Mouse (Mus musculus): Measurements from ENCODE around the gene Tmem258. TPM values are rescaled to one million over a fixed set of nuclear protein-coding genes. Genes with fewer than 3 reads are reported as not detected.

Tmem258 gene
- polyA plus RNA-seq, 1 experiment from 2014 or later = 467 TPM

DNA sequence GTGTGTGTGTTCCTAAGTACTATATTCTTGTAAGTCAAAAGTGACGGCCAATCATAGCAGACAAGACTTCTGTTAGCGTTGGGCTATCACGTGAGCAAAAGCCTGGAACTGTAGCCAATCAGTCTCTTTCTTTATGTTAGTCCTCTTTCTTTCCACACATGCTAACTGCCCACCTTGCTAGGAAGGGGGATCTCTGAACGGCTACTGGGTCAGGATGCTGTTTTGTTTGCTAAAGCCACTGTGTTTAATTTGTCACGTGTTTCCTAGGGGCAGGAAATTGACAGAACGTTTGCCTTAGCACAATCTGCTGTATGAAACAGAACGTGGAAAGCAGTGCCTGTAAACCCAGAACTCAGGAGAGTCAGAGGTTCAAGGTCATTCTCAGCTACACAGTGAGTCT is 21.7 kb upstream of the Tmem258 start:
- WGBS = 33% methylated on average over 7 of the region's 7 CpGs
- Histone ChIP-seq H3K27me3 (replicated peaks; ENCODE audit: control insufficient read depth, insufficient read depth, low read length) (no peaks in the 10 kb centered on the region), H3K4me3 (ENCODE audit: low read length) (peak overlapping the region; percentile 86), H3K9me3 (ENCODE audit: control insufficient read depth, low read length) (no peaks in the 10 kb centered on the region), H3K9ac (ENCODE audit: low read depth, low read length) (peak overlapping the region; percentile 95), H3K36me3 (ENCODE audit: control insufficient read depth, insufficient read depth, low read length) (peaks cover 14% of the 10 kb centered on the region; the same call in 1 of the 2 replicates), H3K4me2 (ENCODE audit: low read depth, low read length) (peak overlapping the region; percentile 70), H3K27ac (ENCODE audit: low read length) (peak overlapping the region; percentile 1; the same call in 1 of the 2 replicates), H3K4me1 (ENCODE audit: control insufficient read depth, insufficient read depth, low read length) (peaks cover 6% of the 10 kb centered on the region)
- no peak for ATAC-seq

DNA sequence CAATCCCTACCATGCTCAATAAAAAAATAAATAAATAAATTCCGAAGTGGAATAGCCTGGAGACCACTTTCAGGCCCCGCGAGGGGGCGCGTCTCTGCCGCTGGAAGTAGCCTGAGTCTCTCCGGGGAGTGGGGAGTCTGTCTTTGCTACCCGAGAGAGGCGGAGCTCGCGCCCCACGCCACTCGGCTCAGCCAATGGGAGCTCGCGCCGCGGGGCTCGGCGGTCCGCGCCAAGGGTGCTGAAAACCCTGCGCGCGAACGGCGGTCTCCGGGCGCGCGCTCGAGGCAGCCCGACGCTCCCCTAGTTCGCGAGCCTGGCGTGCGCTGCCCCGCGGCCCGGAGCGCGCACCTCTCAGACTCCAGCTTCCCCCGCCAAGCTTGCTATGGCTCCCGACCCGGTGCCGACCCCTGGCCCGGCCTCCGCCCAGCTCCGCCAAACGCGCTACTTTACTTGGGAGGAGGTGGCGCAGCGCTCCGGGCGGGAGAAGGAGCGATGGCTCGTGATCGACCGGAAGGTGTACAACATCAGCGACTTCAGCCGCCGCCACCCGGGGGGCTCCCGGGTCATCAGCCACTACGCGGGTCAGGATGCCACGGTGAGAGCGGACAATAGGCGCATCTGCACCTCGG is 21.0 kb upstream of the Tmem258 start, which contains the start of gene Fads1:
TSS of gene Fads1 (plus strand) at position 219 of the 629 bp plus-strand sequence.
- Histone ChIP-seq H3K27ac (ENCODE audit: low read length) (peak within 1 kb of the TSS; percentile 91), H3K36me3 (ENCODE audit: control insufficient read depth, insufficient read depth, low read length) (peaks cover 17% of the 10 kb centered on the region; the same call in 1 of the 2 replicates), H3K4me1 (ENCODE audit: control insufficient read depth, insufficient read depth, low read length) (peaks cover 6% of the 10 kb centered on the region), H3K27me3 (replicated peaks; ENCODE audit: control insufficient read depth, insufficient read depth, low read length) (no peaks in the 10 kb centered on the region), H3K9ac (ENCODE audit: low read depth, low read length) (peak within 1 kb of the TSS; percentile 95), H3K4me2 (ENCODE audit: low read depth, low read length) (peak within 1 kb of the TSS; percentile 70), H3K9me3 (ENCODE audit: control insufficient read depth, low read length) (no peaks in the 10 kb centered on the region), H3K4me3 (ENCODE audit: low read length) (peak within 1 kb of the TSS; percentile 86)
- ATAC-seq = peak; percentile 96
- under 1% methylated on average over 69 of the region's 70 CpGs for WGBS

GRCm38 (mm10) chr19:10183299-10183983 is 20.4 kb upstream of the Tmem258 start:
- H3K27me3 ChIP-seq (replicated peaks; ENCODE audit: control insufficient read depth, insufficient read depth, low read length) = no peaks in the 10 kb centered on the region
- peak overlapping the region; percentile 91 for H3K27ac ChIP-seq (ENCODE audit: low read length)
- no peaks in the 10 kb centered on the region for H3K9me3 ChIP-seq (ENCODE audit: control insufficient read depth, low read length)
- H3K4me1 ChIP-seq (ENCODE audit: control insufficient read depth, insufficient read depth, low read length) = peaks cover 6% of the 10 kb centered on the region
- H3K36me3 ChIP-seq (ENCODE audit: control insufficient read depth, insufficient read depth, low read length) = peaks cover 23% of the 10 kb centered on the region; the same call in 1 of the 2 replicates
- WGBS = under 1% methylated on average over 35 of the region's 35 CpGs
- H3K9ac ChIP-seq (ENCODE audit: low read depth, low read length) = peak overlapping the region; percentile 95
- peak overlapping the region; percentile 70 for H3K4me2 ChIP-seq (ENCODE audit: low read depth, low read length)
- peak overlapping the region; percentile 86 for H3K4me3 ChIP-seq (ENCODE audit: low read length)
- ATAC-seq = peak; percentile 68

DNA sequence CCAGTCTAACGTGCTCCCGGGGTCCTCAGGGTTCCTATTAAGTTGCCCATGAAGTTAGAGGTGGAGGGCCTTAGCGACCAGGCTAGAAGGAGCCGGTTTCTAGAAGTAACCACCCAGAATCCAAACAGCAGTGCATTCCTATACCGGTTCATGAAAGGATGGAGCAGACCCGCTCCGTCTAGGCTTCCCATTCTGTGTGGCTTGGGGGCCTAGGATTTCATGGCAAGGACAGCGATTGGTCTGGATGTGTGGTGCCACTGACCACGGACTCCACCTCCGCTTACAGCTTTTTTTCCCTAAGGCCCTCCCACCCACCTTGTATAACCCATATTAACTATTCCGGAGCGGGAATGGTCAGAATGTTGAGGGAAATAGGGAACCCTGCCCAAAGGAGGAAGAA is 19.7 kb upstream of the Tmem258 start:
- Histone ChIP-seq H3K4me2 (ENCODE audit: low read depth, low read length) (peak overlapping the region; percentile 70), H3K4me1 (ENCODE audit: control insufficient read depth, insufficient read depth, low read length) (peaks cover 6% of the 10 kb centered on the region), H3K27me3 (replicated peaks; ENCODE audit: control insufficient read depth, insufficient read depth, low read length) (no peaks in the 10 kb centered on the region), H3K36me3 (ENCODE audit: control insufficient read depth, insufficient read depth, low read length) (peaks cover 29% of the 10 kb centered on the region), H3K9me3 (ENCODE audit: control insufficient read depth, low read length) (no peaks in the 10 kb centered on the region), H3K4me3 (ENCODE audit: low read length) (peak overlapping the region; percentile 86), H3K27ac (ENCODE audit: low read length) (peak overlapping the region; percentile 91), H3K9ac (ENCODE audit: low read depth, low read length) (peak overlapping the region; percentile 95)
- ATAC-seq = peak; percentile 60
- 4% methylated on average over 12 of the region's 12 CpGs for WGBS

DNA sequence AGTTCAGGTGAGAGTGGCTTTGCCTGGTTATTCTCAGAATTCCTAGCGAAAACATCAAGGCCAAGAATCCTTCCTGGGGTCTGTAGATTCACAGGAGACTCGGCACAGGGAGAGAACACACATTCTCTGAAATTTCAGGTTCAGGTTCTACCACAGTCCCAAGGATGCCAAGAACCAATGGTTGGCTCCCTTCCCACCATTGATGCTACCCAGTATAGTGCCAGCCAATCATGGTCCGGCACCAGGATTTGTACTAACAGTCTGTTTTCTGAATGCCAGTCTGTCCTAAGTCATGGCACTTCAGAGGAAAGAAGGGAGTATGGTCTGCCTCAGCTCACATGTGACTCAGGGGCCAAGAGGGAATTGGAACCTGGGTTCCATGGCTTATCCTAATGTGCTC is 17.9 kb upstream of the Tmem258 start:
- no peak for ATAC-seq
- H3K4me3 ChIP-seq (ENCODE audit: low read length) = no peak overlapping the region

GRCm38 (mm10) chr19:10186569-10186968 is 17.2 kb upstream of the Tmem258 start:
- Histone ChIP-seq H3K4me3 (ENCODE audit: low read length) (no peak overlapping the region), H3K4me1 (ENCODE audit: control insufficient read depth, insufficient read depth, low read length) (peaks cover 14% of the 10 kb centered on the region), H3K27ac (ENCODE audit: low read length) (no peak overlapping the region), H3K27me3 (replicated peaks; ENCODE audit: control insufficient read depth, insufficient read depth, low read length) (no peaks in the 10 kb centered on the region), H3K36me3 (ENCODE audit: control insufficient read depth, insufficient read depth, low read length) (peaks cover 34% of the 10 kb centered on the region), H3K9ac (ENCODE audit: low read depth, low read length) (no peak overlapping the region), H3K9me3 (ENCODE audit: control insufficient read depth, low read length) (no peaks in the 10 kb centered on the region), H3K4me2 (ENCODE audit: low read depth, low read length) (no peak overlapping the region)
- ATAC-seq = no peak
- WGBS = 91% methylated on average over 8 of the region's 8 CpGs

More for the DNA sequence above, 17.9 kb upstream of the Tmem258 start:
- Histone ChIP-seq H3K27me3 (replicated peaks; ENCODE audit: control insufficient read depth, insufficient read depth, low read length) (no peaks in the 10 kb centered on the region), H3K4me2 (ENCODE audit: low read depth, low read length) (no peak overlapping the region), H3K36me3 (ENCODE audit: control insufficient read depth, insufficient read depth, low read length) (peaks cover 34% of the 10 kb centered on the region), H3K9ac (ENCODE audit: low read depth, low read length) (no peak overlapping the region), H3K4me1 (ENCODE audit: control insufficient read depth, insufficient read depth, low read length) (peaks cover 11% of the 10 kb centered on the region), H3K27ac (ENCODE audit: low read length) (no peak overlapping the region), H3K9me3 (ENCODE audit: control insufficient read depth, low read length) (no peaks in the 10 kb centered on the region)
- WGBS = 84% methylated on average over 3 of the region's 3 CpGs

GRCm38 (mm10) chr19:10188281-10188811 is 15.5 kb upstream of the Tmem258 start:
- Histone ChIP-seq H3K4me2 (ENCODE audit: low read depth, low read length) (no peak overlapping the region), H3K4me1 (ENCODE audit: control insufficient read depth, insufficient read depth, low read length) (peaks cover 14% of the 10 kb centered on the region), H3K4me3 (ENCODE audit: low read length) (no peak overlapping the region), H3K9me3 (ENCODE audit: control insufficient read depth, low read length) (no peaks in the 10 kb centered on the region), H3K9ac (ENCODE audit: low read depth, low read length) (no peak overlapping the region), H3K27me3 (replicated peaks; ENCODE audit: control insufficient read depth, insufficient read depth, low read length) (no peaks in the 10 kb centered on the region), H3K36me3 (ENCODE audit: control insufficient read depth, insufficient read depth, low read length) (peaks cover 37% of the 10 kb centered on the region), H3K27ac (ENCODE audit: low read length) (no peak overlapping the region)
- 79% methylated on average over 10 of the region's 10 CpGs for WGBS
- no peak for ATAC-seq

DNA sequence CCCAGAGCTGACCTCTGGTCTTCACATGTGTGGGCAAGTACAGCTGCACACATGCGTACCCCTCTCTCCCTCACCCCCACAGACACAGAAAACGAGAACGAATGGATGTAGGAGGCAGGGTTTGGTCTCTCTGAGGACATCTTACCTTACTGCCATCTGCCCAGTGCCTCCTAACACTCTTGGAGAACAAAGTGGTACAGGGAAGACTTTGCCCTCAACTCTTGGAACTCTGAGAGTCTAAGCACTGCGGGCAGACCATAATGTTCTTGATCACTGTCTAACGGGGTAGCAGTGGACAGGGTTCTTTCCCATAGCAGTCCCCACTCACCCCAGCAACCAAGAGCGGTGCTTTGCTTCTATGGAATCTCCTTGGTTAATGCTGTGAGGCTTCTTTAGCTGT is 14.8 kb upstream of the Tmem258 start:
- no peak for ATAC-seq
- Histone ChIP-seq H3K9me3 (ENCODE audit: control insufficient read depth, low read length) (no peaks in the 10 kb centered on the region), H3K4me1 (ENCODE audit: control insufficient read depth, insufficient read depth, low read length) (peaks cover 14% of the 10 kb centered on the region), H3K4me3 (ENCODE audit: low read length) (no peak overlapping the region), H3K4me2 (ENCODE audit: low read depth, low read length) (no peak overlapping the region), H3K27me3 (replicated peaks; ENCODE audit: control insufficient read depth, insufficient read depth, low read length) (no peaks in the 10 kb centered on the region), H3K9ac (ENCODE audit: low read depth, low read length) (no peak overlapping the region), H3K27ac (ENCODE audit: low read length) (no peak overlapping the region; the same call in 1 of the 2 replicates), H3K36me3 (ENCODE audit: control insufficient read depth, insufficient read depth, low read length) (peaks cover 38% of the 10 kb centered on the region)
- 94% methylated on average over 6 of the region's 6 CpGs for WGBS

DNA sequence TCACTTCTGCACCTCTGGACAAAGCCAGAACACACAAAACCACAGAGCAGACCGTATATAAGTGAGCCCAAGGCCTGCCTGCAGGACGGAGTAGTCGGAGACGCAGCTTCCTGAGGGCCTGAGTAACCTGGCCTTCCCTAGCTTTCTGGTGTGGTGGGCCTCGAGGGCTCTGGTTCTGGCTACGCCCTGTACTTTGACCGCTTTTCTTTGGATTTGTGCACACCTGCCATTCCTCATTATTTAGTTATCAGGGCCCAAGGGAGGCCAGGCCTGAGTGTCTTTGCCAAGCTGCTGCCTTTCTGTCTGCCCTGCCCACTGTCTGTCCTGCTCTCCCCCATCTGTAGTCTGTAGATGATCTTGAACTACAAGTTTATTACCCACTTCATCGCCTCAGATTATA is 13.9 kb upstream of the Tmem258 start:
- peaks cover 44% of the 10 kb centered on the region for H3K36me3 ChIP-seq (ENCODE audit: control insufficient read depth, insufficient read depth, low read length)
- H3K27me3 ChIP-seq (replicated peaks; ENCODE audit: control insufficient read depth, insufficient read depth, low read length) = no peaks in the 10 kb centered on the region
- no peak overlapping the region for H3K4me3 ChIP-seq (ENCODE audit: low read length)
- H3K27ac ChIP-seq (ENCODE audit: low read length) = peak overlapping the region; percentile 21
- 0 out of 2 replicates have a peak overlapping the region, but pooled peaks have one; percentile 7 for H3K9ac ChIP-seq (ENCODE audit: low read depth, low read length)
- 65% methylated on average over 8 of the region's 8 CpGs for WGBS
- peaks cover 9% of the 10 kb centered on the region for H3K4me1 ChIP-seq (ENCODE audit: control insufficient read depth, insufficient read depth, low read length)
- H3K9me3 ChIP-seq (ENCODE audit: control insufficient read depth, low read length) = no peaks in the 10 kb centered on the region
- ATAC-seq = peak; percentile 66
- no peak overlapping the region for H3K4me2 ChIP-seq (ENCODE audit: low read depth, low read length)

Measured in intestine, embryonic 16.5 days (tissue).